Mouse (Mus musculus) lung, postnatal 0 days (tissue): ENCODE measurements at regions not wholly inside any gene's neighbourhood (a gene's known extent, or its start where the extent isn't known, plus 50 kb on each side); places are given as distances from the start of the nearest gene placed in this dataset.

Source experiments
- CTCF ChIP-seq: IDR thresholded peaks from 2 replicates; pipeline ENCODE4 v1.5.1; 2016; ENCODE audit warnings: antibody characterized with exemption, mild to moderate bottlenecking
- EP300 ChIP-seq: IDR thresholded peaks from 2 replicates; pipeline ENCODE4 v1.6.1; 2016; ENCODE audit warnings: antibody characterized with exemption, mild to moderate bottlenecking, control low read depth

DNA sequence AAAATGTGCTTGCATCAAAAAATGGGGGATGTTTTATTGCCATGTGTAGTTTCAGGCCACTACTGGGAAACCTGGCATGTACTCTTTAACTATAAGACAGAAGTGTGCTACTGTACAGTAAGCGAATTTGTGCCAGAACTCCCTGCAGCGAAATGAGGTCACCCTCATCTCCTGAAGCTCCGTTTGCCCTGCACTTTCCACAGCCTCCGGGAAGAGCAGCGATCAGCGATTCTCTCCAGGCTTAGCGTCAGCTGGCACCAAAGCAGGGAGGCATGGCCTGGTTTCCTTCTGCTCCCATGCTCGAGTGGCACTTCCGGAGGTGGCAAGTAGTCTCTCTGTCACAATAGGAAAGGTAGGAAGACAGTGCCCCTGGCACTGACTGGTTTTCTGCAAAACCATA, 88.8 kb upstream of the Arg1 start:
- TF ChIP-seq CTCF (no peak), EP300 (no peak)
